Mouse (Mus musculus) erythroblast, embryonic 14.5 days (primary cell): ENCODE data around the gene Sult6b1. TPM values are rescaled to one million over a fixed set of nuclear protein-coding genes. Genes with fewer than 3 reads are reported as not detected.
A peak's percentile ranks its signal among the peaks of the same experiment; 100 is the strongest.

Experiments
- H3K27me3 ChIP-seq: 2 replicates; pipeline ENCODE4 v1.6.1; 2012; ENCODE audit warnings: inconsistent platforms; ENCODE audit not compliant: control insufficient read depth
- H3K36me3 ChIP-seq: 2 replicates; pipeline ENCODE4 v1.6.1; 2012; ENCODE audit warnings: mild to moderate bottlenecking, inconsistent platforms; ENCODE audit not compliant: control insufficient read depth
- H3K4me1 ChIP-seq: 2 replicates; pipeline ENCODE4 v1.6.1; 2012; ENCODE audit warnings: inconsistent platforms; ENCODE audit not compliant: control insufficient read depth
- H3K4me3 ChIP-seq: replicated peaks from 2 replicates; pipeline ENCODE3; 2012; ENCODE audit warnings: moderate library complexity, mild to moderate bottlenecking, inconsistent platforms
- H3K9me3 ChIP-seq: 2 replicates; pipeline ENCODE4 v1.6.1; 2012; ENCODE audit warnings: low read length, inconsistent platforms, mixed read lengths; ENCODE audit not compliant: control insufficient read depth
- GATA1 ChIP-seq: IDR thresholded peaks from 2 replicates; pipeline ENCODE4 v1.6.1; 2012; ENCODE audit warnings: low read length, inconsistent platforms, mixed read lengths
- TAL1 ChIP-seq: IDR thresholded peaks from 3 replicates; pipeline ENCODE4 v1.6.1; 2012; ENCODE audit warnings: low read length, inconsistent platforms, mixed read lengths
- polyA plus RNA-seq: library from polyadenylated mRNA; stranded (reverse); fragments of >175 nt; gene quantifications from 2 replicates; pipeline ENCODE4 v1.2.3, GENCODE M21; 2012

The Sult6b1 gene
- polyA plus RNA-seq, 1 experiment = not detected

GRCm38 (mm10) chr17:78842271-78842928, 64.4 kb downstream of the Sult6b1 start:
- H3K4me1 ChIP-seq = peaks cover 19% of the 10 kb centered on the region
- H3K4me3 ChIP-seq = no peak overlapping the region
- TF ChIP-seq TAL1 (no peak), GATA1 (no peak)
- H3K36me3 ChIP-seq = peaks cover 89% of the 10 kb centered on the region
- H3K27me3 ChIP-seq = no peaks in the 10 kb centered on the region
- no peaks in the 10 kb centered on the region for H3K9me3 ChIP-seq

- Histone ChIP-seq H3K4me1 (peaks cover 34% of the 10 kb centered on the region), H3K9me3 (no peaks in the 10 kb centered on the region), H3K36me3 (peaks cover 37% of the 10 kb centered on the region), H3K27me3 (no peaks in the 10 kb centered on the region), H3K4me3 (peak overlapping the region; percentile 88)
- TF ChIP-seq GATA1 (no peak), TAL1 (no peak)
Observed at GRCm38 (mm10) chr17:78836056-78836455, 70.7 kb downstream of the Sult6b1 start.

- peaks cover 34% of the 10 kb centered on the region for H3K4me1 ChIP-seq
- no peaks in the 10 kb centered on the region for H3K9me3 ChIP-seq
- no peak for TF ChIP-seq GATA1
- TF ChIP-seq TAL1 = no peak
- H3K4me3 ChIP-seq = peak within 1 kb of the TSS; percentile 88
- peaks cover 34% of the 10 kb centered on the region for H3K36me3 ChIP-seq
- no peaks in the 10 kb centered on the region for H3K27me3 ChIP-seq
Observed at GRCm38 (mm10) chr17:78834856-78835835, 71.6 kb downstream of the Sult6b1 start, which contains the start of the genes Heatr5b and Gpatch11. Gene Heatr5b, minus strand, starts transcription at chr17:78835364. Gene Gpatch11, plus strand, starts transcription at chr17:78835567.

Other genes with a start within 250 kb of the Sult6b1 start
- gene Strn, start 169.8 kb downstream of the Sult6b1 start, polyA plus RNA-seq = 0.02 and 0.07 TPM in 2 replicates
- 0.01 and 0.10 TPM in 2 replicates for gene Heatr5b, start 71.6 kb downstream of the Sult6b1 start, polyA plus RNA-seq
- 0.56 and 0.82 TPM in 2 replicates for gene Gpatch11, start 71.4 kb downstream of the Sult6b1 start, polyA plus RNA-seq
- gene Eif2ak2, start 24.4 kb downstream of the Sult6b1 start, polyA plus RNA-seq = 0.05 and 0.49 TPM in 2 replicates
- not detected in 2 replicates for gene Cebpzos, start 9.5 kb upstream of the Sult6b1 start, polyA plus RNA-seq
- 0.85 and 1.3 TPM in 2 replicates for gene Cebpz, start 30.1 kb upstream of the Sult6b1 start, polyA plus RNA-seq
- gene Ndufaf7, start 30.1 kb upstream of the Sult6b1 start, polyA plus RNA-seq = 0.04 and 0.08 TPM in 2 replicates
- 0.01 and 0.02 TPM in 2 replicates for gene Prkd3, start 113.8 kb upstream of the Sult6b1 start, polyA plus RNA-seq
- not detected in 2 replicates for gene Qpct, start 144.9 kb upstream of the Sult6b1 start, polyA plus RNA-seq